Mouse (Mus musculus): Measurements from ENCODE around the gene Ccdc73.
A peak's percentile ranks its signal among the peaks of the same experiment; 100 is the strongest.
"Not testable (repeated sequence)": the region's sequence is repeated elsewhere in the genome, so short reads cannot be mapped to it uniquely, and the experiment has no call there.

Ccdc73 gene

DNA sequence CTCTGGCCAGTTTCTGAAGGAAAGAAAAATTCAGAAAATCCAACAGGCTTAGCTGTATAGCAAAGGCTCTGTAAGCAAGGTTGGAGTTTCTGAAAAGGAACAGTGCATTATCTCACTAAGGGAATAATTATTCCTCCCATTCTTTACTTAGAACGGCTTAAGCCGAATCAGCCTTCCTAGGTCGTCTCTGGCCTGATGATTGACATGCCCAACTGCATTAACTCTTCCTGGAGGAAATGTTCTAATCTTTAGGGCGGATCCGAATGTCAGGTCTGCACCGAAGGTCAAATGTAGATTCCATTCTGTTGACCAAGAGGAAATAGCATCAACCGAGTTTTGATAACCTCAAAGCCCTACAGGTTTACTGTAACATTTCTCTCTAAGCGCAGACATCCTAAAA, 11.2 kb downstream of the Ccdc73 start:
- DNase-seq (ENCODE audit: low spot score) = no peak

DNA sequence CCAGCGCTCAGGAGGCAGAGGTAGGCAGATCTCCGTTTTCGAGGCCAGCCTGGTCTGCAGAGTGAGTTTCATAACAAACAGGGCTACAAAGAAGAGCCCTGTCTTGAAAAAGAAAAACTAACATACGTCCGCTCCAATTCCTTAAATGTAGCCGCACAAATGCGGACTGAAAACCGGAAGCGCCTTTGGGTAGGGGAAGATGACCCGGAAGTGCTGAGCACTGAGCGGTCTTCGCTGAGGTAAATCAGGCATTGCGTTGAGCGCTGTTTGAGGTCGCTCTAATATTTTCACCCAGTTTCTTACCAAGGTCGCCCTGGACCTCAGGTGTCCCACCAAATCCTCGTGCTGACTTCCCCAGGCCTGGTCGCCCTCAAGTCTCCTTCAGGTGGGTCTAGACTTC, 18.5 kb downstream of the Ccdc73 start:
- no peak for DNase-seq (ENCODE audit: low spot score)

DNA sequence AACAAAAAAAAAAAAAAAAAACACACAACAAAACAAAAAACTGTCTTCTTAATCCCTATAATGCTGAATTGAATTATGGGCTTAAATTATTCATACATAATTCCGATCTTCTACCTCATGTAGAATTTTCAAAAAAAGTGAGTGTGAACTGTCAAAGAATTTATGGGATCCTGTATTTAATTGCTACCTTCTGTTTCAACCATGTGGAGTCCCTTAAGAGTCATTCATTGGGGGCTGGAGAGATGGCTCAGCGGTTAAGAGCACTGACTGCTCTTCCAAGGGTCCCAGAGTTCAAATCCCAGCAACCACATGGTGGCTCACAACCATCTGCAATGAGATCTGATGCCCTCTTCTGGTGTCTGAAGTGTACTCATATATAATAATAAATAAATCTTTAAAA, 19.7 kb downstream of the Ccdc73 start:
- not testable (repeated sequence) for DNase-seq (ENCODE audit: low spot score)

DNA sequence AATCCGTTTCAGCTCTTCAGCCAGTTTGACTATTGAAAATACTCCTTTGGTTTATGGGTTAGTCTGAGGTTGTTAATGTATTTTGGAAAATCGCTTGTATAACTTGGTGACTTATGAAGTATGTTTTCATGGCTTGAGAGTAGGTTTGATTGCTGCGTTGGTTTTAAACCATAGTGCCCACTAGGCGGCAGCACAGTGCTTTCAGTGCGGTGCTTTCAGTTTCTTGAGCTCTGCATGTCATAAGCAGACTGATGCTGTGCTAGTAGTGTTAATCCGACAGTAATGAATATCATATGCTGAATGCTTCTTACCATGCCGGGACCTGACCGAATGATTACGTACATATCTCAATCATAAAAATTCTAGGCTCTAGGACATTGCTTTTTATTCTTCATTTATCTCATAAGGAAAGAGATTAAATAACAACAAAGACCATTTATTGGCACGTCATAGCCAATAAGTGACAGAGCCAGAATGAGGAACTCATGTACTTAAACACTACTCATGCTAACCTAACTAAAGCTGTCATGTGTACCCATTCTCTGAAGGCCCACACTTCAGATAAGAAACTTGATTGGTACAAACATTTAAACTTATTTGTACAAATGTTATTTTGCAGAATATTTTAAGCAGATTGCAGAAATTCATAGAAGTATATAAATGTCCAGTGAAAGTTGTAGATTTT, 20.4 kb downstream of the Ccdc73 start:
- DNase-seq (ENCODE audit: low spot score) = peak; percentile 90

DNA sequence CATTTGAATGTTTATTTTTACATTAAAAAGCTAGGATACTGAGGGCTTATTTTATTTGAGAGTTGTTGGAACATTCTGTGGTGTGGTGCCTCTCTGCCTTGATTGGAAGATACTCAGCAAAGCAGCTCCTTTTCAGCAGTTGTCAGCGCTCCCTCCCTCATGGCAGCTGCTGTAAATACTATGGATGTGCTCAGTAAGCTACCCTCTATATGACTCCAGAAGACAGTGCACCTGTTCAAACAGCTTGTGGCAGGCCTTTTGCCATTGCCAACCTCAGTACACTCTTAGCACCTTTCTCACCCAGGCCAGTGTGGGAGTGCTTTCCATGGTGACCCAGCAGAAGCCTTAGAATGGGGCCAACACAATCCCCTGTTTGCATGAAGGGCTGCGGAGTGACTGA, 32.4 kb downstream of the Ccdc73 start:
- no peak for DNase-seq (ENCODE audit: low spot score)

DNA sequence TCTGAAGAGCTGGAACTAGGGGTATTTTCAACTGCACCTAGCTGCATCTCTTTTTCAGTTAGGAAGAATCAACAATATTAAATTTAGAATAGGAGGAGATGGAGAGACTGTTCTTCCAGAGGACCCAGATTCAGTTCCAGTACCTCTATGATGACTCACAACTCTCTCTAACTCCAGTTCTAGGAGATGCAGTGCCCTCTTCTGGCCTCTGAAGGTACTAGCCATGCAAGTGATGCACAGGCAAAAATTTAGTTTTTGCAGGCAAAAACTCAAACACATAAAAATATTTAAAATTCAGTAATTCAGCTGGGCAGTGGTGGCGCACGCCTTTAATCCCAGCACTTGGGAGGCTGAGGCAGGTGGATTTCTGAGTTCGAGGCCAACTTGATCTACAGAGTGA, 48.1 kb downstream of the Ccdc73 start:
- DNase-seq (ENCODE audit: low spot score) = peak; percentile 16

DNA sequence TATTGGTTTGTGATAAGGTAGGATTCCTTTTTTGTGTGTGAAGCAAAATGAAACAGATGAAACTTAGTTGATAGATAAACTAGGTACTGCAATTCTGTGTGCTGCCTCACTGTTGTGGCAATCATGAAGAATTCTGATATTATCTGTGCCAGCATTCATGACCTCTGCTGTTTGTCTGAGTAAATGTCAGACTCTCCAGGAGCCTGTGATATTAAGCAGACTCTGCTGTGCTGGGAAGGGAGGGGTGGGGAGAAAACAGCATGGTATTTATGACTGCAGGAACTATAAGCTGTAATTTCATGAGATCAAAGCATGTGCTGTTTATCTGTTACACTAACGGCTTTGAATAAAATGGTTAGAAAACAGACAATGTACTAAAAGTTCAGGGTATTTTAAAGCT, 96.9 kb downstream of the Ccdc73 start:
- peak; percentile 32 for DNase-seq (ENCODE audit: low spot score)

DNA sequence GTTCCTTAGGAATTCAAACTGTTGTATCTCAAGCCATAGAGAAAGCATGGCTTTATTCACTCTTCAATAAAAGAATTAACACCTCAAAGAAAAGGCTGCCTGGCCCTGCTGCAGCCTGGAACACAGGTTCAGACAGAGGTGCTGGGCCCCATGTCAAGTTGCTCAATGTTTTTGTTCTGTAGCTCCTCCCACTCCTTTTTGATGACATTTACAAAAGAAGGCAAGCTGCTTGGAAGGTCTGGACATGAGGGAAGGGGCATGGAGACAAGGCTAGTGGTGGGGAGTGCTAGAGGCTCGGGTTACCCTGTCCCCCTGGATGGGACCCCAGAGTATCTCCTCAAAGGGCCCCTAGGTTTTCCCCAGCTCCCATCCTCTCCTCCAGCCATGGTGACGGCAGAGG, 114.1 kb downstream of the Ccdc73 start:
- DNase-seq (ENCODE audit: low spot score) = peak; percentile 40

DNA sequence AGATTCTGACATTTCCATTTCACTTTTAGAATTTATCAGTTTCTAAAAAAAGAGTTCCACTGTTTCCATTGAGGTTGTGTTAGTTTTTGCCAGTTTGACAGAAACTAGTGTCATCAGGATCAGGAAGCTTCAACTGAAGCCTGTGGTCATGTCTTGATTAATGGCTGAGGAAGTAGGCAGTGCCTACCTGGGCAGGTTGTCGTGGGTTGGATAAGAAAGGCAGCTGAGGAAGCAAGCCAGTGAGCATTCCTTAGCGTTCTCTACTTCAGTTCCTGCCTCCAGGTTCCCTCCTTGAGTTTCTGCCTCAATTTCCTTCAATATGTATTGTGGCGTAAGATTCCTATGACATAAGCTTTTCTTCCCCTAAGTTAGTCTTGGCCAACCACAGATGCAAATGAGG, 118.2 kb downstream of the Ccdc73 start:
- no peak for DNase-seq (ENCODE audit: low spot score)

DNA sequence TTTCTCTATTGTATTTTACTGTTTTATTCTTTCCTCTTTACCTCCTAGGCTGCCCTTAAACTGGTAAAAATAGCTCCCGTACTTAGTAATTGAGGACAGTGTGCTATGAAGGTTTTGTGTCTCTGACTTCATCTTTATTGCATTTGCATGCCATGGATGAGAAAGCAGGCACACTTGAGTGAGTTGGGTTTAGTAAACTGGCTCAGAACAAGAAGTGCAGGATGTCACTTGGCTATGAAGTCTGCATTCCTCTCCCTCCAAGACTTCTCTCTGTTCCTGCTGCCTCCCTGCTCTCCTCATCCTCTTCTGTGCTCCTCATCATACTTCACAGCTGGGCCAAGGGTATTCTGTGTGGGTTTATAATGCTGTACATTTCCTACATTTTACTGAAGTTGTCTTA, 121.4 kb downstream of the Ccdc73 start:
- no peak for DNase-seq (ENCODE audit: low spot score)

DNA sequence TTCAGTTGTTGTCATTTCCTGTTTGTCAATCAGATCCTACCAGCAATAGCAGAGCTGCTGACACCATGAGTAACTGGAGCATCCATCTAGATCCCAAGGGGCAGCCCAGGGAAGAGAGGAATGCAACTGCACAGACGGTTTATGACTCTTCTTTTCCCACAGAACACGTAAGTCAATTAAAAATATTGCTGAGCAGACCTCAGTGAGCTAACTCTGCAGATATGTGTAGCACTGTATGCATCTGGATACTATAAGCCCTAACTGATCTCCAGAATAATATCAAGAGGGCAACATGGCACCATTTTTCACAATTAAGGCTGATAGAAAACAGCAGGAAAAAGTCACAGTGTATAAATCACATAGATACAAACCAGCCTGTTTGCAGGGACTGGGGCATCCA, 126.8 kb downstream of the Ccdc73 start:
- peak; percentile 35 for DNase-seq (ENCODE audit: low spot score)

DNA sequence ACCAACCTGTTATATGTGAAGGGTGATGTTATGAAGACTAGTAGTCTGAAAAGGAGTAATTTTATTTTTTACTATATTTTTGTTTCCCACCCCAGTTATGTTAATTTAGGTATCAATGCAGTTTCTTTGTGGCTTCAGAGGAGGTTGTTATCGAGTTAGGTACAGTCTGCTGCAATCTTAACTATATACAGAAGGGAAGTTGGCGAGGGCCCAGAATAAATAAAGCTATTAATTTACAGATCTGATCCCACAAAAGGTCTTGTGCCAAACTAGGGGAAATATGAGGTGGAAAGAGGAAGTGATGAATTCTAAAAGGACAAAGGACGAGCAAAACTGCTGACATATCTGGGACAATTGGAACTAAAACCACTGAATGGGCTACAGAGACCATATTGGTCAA, 128.6 kb downstream of the Ccdc73 start:
- no peak for DNase-seq (ENCODE audit: low spot score)

DNA sequence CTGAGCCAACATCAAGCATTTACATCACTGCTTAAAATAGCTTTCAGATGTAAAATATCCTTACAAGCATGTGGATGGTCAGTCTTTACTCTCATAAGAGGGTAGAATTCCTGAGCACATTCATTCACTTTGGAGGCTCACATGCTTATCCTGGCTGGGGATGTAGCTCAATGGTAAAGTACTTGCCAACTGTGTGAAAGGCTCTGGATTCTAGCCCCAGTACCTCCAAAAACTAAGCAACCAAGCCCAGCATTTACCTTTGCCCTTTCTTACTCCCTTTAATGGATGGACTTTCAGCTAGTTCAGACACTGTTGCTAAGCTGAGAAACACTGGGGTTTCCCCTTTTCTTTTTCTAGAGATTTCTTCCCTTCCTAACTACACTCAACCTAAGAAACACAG, 139.6 kb downstream of the Ccdc73 start:
- DNase-seq (ENCODE audit: low spot score) = no peak

DNA sequence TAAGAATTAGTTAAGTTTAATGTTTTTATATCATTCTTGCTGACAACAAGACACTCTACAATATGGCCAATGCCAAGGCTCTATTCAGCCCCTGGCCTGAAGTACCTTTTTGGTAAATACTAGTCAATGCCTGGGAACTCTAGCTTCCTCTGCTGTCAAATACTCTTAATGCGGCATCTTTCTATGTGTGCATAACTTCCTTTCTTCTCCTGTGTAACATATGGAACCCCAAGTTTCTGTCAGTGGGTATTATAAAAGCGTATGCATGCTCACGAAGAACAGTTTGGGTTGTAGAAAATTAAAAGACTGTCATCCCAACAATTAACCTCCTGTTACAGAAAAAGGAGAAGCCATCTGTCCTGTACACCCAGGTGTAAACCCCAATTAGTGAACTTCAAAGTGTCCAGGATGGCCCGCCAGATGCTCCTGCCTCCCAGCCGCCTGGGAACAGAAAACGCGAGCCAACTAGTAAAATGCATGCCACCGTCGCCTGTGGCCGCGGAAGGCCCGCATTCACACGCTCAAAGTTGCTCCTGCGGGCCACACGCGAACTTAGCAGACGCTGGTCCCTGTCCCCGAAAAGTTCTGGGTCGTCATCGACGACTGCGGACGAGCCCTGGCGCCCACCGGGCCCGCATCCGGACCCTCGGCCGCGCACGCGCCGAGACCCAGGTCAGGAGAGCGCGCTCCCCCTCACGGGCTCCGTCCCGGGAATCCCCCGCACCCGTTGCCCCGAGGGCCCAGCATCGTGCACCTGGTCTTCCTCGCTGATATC, 148.8 kb downstream of the Ccdc73 start:
- DNase-seq (ENCODE audit: low spot score) = peak; percentile 8

DNA sequence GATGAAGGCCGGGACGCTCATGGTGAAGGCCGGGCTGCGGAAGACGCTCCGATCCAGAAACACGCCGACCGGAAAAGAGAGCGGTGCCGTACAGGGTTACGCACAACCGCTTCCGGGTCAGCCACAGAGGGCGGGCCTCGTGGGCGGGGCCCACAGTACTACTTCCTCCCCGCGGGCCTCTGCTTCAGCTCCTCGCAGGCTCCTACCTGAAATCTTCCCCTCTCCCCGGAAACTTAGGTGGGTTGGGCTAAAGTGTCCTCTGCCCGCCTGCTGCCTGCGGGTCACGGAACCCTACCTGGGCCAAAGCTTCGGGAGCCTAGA, 149.3 kb downstream of the Ccdc73 start, which contains the start of gene Eif3m:
Eif3m (minus strand) TSS at position 114 of the 321 bp plus-strand sequence.
- DNase-seq (ENCODE audit: low spot score) = peak; percentile 95

DNA sequence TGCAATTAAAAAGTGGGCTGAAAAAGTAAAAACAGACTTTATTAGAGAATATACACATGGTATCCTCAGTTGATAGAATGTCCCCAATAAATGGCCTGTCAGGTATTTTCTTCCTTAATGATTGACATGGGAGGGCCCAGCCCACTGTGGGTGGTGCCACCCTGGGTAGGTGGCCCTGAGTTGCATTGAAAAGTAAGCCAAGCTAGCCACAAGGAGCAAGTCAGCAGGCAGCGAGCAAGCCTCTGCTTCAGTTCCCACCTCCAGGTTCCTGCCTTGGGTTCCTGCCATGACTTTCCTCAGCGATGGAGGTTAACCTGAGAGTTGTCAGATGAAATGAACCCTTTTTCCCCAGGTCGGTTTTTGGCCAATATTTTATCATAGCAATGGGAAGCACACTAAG, 150.2 kb downstream of the Ccdc73 start:
- no peak for DNase-seq (ENCODE audit: low spot score)

DNA sequence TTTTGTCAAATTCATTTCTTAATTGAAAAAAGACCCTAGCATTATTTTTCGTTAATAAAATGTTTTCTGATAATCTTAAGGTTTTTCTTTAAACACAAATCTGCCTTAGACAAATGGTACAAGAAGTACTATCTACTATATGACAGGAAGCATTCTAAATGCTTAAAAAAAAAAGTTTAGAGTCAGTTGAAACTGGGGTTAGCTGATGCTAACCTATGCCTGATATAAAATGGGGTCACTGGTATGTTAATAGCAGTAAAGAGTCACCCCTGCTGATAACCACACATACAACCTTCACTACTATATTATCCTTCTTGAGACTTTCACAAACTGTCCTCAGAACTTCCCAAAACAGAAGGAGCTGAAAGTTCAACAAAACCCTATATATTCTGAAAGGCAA, 151.9 kb downstream of the Ccdc73 start:
- no peak for DNase-seq (ENCODE audit: low spot score)

DNA sequence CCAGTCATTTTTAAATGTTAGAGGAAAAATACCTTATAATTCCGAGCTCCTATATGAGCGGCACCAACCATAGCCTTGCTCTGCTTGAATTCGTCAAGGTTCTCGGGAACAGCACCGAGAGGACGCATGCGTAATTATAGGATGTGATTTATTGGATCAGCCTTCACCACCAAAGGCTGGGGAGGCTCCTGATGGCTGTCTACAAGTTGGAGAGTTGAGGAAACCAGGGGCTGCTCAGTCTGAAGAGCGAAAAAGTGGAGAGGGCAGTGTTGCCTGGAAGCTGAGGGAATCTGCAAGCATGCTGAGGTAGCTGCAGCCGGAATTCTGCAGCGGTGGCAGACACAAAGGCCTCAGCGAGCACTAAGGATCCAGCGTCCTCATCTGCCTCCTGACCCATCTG, 153.7 kb downstream of the Ccdc73 start:
- DNase-seq (ENCODE audit: low spot score) = no peak

DNA sequence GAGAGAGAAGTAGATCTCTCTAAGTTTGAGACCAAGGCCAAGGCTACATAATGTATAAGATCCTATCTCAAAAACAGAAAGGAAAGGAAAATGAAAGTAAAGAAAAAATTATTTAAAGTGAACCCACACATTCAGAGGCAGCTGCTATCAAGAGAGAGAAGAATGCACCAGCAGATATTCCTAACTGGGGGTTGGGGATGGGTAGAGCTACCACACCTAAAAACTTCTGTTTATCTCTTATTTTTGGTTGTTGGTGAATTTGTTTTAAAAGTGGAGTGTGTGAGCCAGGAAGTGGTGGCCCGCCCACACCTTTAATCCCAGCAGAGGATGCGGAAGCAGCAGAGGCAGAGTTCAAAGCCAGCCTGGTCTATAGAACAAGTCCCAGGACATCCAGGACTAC, 154.2 kb downstream of the Ccdc73 start:
- no peak for DNase-seq (ENCODE audit: low spot score)

DNA sequence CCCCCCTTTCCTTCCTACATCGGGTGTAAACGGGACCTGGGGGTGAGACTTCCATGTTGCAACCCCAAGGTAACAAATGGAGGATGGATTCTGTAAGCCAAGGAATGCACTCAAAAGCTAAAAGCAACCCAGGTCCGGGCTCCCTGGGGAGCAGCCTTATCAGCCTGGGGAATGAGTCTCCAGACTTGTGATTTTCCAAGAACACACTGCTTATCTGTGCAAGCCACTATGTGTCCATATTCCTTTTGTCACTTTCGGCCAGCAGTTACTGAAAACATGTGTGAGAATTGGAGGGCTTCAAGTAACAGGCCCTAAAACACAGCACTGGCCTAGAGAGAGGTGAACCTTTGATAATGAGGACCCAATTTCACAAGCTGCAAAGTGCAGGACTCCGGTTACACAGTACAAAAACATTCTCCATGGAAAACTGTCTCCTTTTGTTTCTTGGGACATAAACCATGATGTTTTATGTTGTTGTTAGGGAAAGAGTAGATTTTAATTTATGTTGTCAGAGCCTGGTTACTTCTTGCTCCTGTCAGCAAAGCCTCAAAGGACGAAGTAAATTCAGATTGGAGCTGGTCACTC, 155.5 kb downstream of the Ccdc73 start:
- peak; percentile 18 for DNase-seq (ENCODE audit: low spot score)

DNA sequence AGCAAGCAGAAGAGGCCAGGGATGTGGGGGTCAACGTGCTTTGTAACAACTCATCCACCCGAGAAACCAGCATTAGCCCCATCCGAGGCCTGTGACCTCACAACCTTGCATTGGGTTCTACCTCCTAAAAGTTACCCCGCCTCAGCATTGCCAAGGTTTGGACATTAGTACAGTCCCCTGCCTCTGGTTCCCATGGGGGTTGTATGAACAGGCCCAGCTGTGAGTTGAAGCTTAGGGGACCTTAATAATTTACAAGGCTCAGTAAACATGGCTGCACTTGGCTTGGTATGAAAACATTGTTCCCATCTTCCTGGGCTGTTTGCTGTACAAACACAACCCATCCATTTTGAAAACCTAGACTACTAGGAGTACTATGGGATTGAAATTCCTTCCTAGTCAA, 156.2 kb downstream of the Ccdc73 start:
- no peak for DNase-seq (ENCODE audit: low spot score)

DNA sequence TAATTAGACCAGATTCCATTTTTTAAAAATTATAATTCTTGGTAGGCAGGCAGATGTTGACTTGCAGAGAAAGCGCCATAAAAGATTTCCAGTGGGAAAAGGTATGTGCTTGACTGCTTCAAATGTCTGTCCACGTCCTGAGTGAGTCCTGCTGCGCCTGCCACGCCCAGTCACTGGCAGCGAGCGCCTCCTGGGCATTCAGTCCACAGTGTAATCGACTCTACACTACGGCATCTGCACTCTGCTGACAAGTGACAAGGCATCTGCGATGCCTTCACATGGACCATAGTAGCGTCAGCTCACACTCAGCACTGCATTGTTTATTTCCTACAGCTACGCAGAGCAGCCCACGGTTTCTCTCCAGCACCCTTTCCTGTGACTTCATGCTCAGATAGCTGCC, 158.0 kb downstream of the Ccdc73 start:
- not testable (repeated sequence) for DNase-seq (ENCODE audit: low spot score)

DNA sequence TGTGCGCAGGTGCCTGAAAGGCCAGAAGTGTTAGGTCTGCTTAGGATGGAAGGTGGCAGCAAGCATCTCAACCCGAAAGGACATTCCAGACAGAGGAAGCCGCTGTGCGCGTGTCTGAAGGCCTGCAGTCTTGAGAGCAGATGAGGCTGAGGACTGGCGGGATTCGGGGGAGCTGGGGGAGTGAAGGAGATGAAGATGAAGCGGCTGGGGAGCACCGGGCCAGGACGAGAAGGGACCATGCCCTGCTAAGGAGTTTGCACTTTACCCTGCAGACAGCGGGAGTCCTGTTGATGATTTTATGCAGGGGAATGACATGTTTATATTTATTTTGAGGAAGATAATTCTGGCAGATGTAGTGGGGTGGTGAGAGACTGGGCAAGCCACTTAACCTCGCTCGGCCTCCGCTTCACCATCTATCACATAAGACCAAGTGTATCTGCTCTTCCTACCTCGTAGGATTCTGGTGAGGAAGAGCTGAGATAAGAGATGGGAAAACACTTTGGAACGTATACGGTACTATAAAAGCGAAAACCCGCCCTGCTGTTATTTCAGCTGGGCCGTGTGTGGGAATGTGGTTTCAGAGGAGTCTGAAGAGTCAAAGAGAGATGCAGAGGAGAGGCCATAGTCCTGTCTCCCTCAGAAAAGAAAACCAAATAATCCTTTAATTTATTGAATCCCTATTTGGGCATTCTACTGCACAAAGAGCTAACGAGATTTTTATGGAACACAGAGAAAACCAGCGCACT, 159.5 kb downstream of the Ccdc73 start:
- peak; percentile 25 for DNase-seq (ENCODE audit: low spot score)
